Mouse (Mus musculus) forebrain, embryonic 14.5 days (tissue): Measurements from ENCODE around the gene Elob. TPM values are rescaled to one million over a fixed set of nuclear protein-coding genes. Genes with fewer than 3 reads are reported as not detected.

ENCODE experiments used
- ATAC-seq: fragments of 200-750 bp; cut with Nextera tagmentation; 2 replicates; pipeline ENCODE4 v1.8.0; 2017; ENCODE audit warnings: mild to moderate bottlenecking, moderate library complexity
- DNase-seq: peaks from one replicate; pipeline ENCODE4 v3.0.0-alpha.2; 2015; ENCODE audit warnings: low spot score
- H3K27ac ChIP-seq: fragments of 300-500 bp; sonication (generic); 2 replicates; pipeline ENCODE4 v1.5.1; 2014; ENCODE audit warnings: low read depth, mild to moderate bottlenecking, control low read depth, low read length, moderate library complexity
- H3K27me3 ChIP-seq: fragments of 300-500 bp; sonication (generic); replicated peaks from 2 replicates; pipeline ENCODE4 v1.6.1; 2014; ENCODE audit warnings: low read length, control low read depth, mixed read lengths; ENCODE audit not compliant: control insufficient read depth, insufficient read depth
- H3K36me3 ChIP-seq: fragments of 300-500 bp; sonication (generic); 2 replicates; pipeline ENCODE4 v1.6.1; 2014; ENCODE audit warnings: low read length, control low read depth; ENCODE audit not compliant: control insufficient read depth, insufficient read depth
- H3K4me1 ChIP-seq: fragments of 300-500 bp; sonication (generic); 2 replicates; pipeline ENCODE4 v1.6.1; 2014; ENCODE audit warnings: antibody characterized with exemption, low read length, control low read depth; ENCODE audit not compliant: control insufficient read depth, insufficient read depth
- H3K4me2 ChIP-seq: fragments of 300-500 bp; sonication (generic); 2 replicates; pipeline ENCODE4 v1.6.1; 2014; ENCODE audit warnings: mild to moderate bottlenecking, control low read depth, low read length
- H3K4me3 ChIP-seq: fragments of 300-500 bp; sonication (generic); 2 replicates; pipeline ENCODE4 v1.5.1; 2014; ENCODE audit warnings: low read depth, low read length, control low read depth
- H3K9ac ChIP-seq: fragments of 300-500 bp; sonication (generic); 2 replicates; pipeline ENCODE4 v1.6.1; 2014; ENCODE audit warnings: mild to moderate bottlenecking, low read length, control low read depth, moderate library complexity
- H3K9me3 ChIP-seq: fragments of 300-500 bp; sonication (generic); replicated peaks from 2 replicates; pipeline ENCODE4 v1.6.1; 2016; ENCODE audit warnings: low read length, control low read depth, mixed read lengths; ENCODE audit not compliant: control insufficient read depth
- WGBS: fragments of 180-500 bp; shearing (Covaris S2); extraction: QIAGEN DNeasy Blood & Tissue Kit; methylation state at CpG from one replicate; pipeline ENCODE4 v1.1.7; 2014; 5-methylcytosine and 5-hydroxymethylcytosine counted together
- polyA plus RNA-seq: library from polyadenylated mRNA; unstranded; fragments of >200 nt; fragmentation: Nextera tagmentation; extraction: Ambion mirVana; gene quantifications from 2 replicates; pipeline ENCODE4 v1.2.1, GENCODE M21; 2014

The Elob gene
- polyA plus RNA-seq, 1 experiment from 2014 or later: 1,508 TPM

- H3K4me1 ChIP-seq: no peaks in the 10 kb centered on the region
- no peaks in the 10 kb centered on the region for H3K36me3 ChIP-seq
- 58% methylated on average over 8 of the region's 8 CpGs for WGBS
- 0 out of 2 replicates have a peak, but pooled peaks cover 8% of the 10 kb centered on the region for H3K27me3 ChIP-seq
- no peak within 1 kb of the TSS for H3K27ac ChIP-seq
- H3K4me3 ChIP-seq: no peak within 1 kb of the TSS
- no peaks in the 10 kb centered on the region for H3K9me3 ChIP-seq
- ATAC-seq: no peak
- H3K9ac ChIP-seq: no peak within 1 kb of the TSS
- DNase-seq: no peak
- no peak within 1 kb of the TSS for H3K4me2 ChIP-seq
These were observed 7.2 kb upstream of the Elob start, which contains the start of gene Prss33 for GRCm38 (mm10) chr17:23836006-23836575. Prss33 (minus strand) TSS chr17:23836056.

GRCm38 (mm10) chr17:23831201-23831600, 2.3 kb upstream of the Elob start:
- H3K4me2 ChIP-seq: no peak overlapping the region
- no peak overlapping the region for H3K9ac ChIP-seq
- H3K4me1 ChIP-seq: peaks cover 14% of the 10 kb centered on the region
- no peak overlapping the region for H3K27ac ChIP-seq
- H3K27me3 ChIP-seq: 0 out of 2 replicates have a peak, but pooled peaks cover 8% of the 10 kb centered on the region
- WGBS: 97% methylated on average over 1 of the region's 1 CpGs
- no peak overlapping the region for H3K4me3 ChIP-seq
- ATAC-seq (no peak), DNase-seq (no peak)
- no peaks in the 10 kb centered on the region for H3K9me3 ChIP-seq
- peaks cover 14% of the 10 kb centered on the region for H3K36me3 ChIP-seq

- 0 out of 2 replicates have a peak, but pooled peaks cover 8% of the 10 kb centered on the region for H3K27me3 ChIP-seq
- ATAC-seq (peak; percentile 83), DNase-seq (peak; percentile 58)
- WGBS: under 1% methylated on average over 47 of the region's 47 CpGs
- H3K9ac ChIP-seq: peak overlapping the region; percentile 92
- H3K36me3 ChIP-seq: peaks cover 42% of the 10 kb centered on the region
- peaks cover 14% of the 10 kb centered on the region for H3K4me1 ChIP-seq
- H3K27ac ChIP-seq: peak overlapping the region; percentile 94
- H3K4me3 ChIP-seq: peak overlapping the region; percentile 79
- peak overlapping the region; percentile 76 for H3K4me2 ChIP-seq
- H3K9me3 ChIP-seq: no peaks in the 10 kb centered on the region
These were observed 500 bp downstream of the Elob start for GRCm38 (mm10) chr17:23828271-23829001.

- no peak for ATAC-seq
- WGBS: 87% methylated on average over 4 of the region's 4 CpGs
- H3K27ac ChIP-seq: no peak overlapping the region
- DNase-seq: no peak
- H3K36me3 ChIP-seq: peaks cover 70% of the 10 kb centered on the region
- H3K9me3 ChIP-seq: no peaks in the 10 kb centered on the region
- H3K27me3 ChIP-seq: no peaks in the 10 kb centered on the region
- H3K9ac ChIP-seq: no peak overlapping the region
- H3K4me2 ChIP-seq: no peak overlapping the region
- no peak overlapping the region for H3K4me3 ChIP-seq
- peaks cover 14% of the 10 kb centered on the region for H3K4me1 ChIP-seq
These were observed 3.3 kb downstream of the Elob start for GRCm38 (mm10) chr17:23825591-23825990.

- H3K4me3 ChIP-seq: no peak overlapping the region
- DNase-seq (no peak), ATAC-seq (no peak)
- H3K9me3 ChIP-seq: peaks cover 8% of the 10 kb centered on the region
- H3K36me3 ChIP-seq: peaks cover 90% of the 10 kb centered on the region
- WGBS: 94% methylated on average over 12 of the region's 12 CpGs
- H3K4me1 ChIP-seq: peaks cover 14% of the 10 kb centered on the region
- H3K27me3 ChIP-seq: no peaks in the 10 kb centered on the region
- H3K9ac ChIP-seq: no peak overlapping the region
- no peak overlapping the region for H3K4me2 ChIP-seq
- no peak overlapping the region for H3K27ac ChIP-seq
These were observed 5.3 kb downstream of the Elob start for GRCm38 (mm10) chr17:23823614-23824013.

- Histone ChIP-seq H3K9ac (no peak overlapping the region), H3K36me3 (peaks cover 96% of the 10 kb centered on the region), H3K27ac (no peak overlapping the region), H3K4me3 (no peak overlapping the region), H3K9me3 (peaks cover 11% of the 10 kb centered on the region), H3K4me1 (peaks cover 13% of the 10 kb centered on the region), H3K4me2 (no peak overlapping the region), H3K27me3 (no peaks in the 10 kb centered on the region)
- 85% methylated on average over 16 of the region's 16 CpGs for WGBS
- DNase-seq (no peak), ATAC-seq (no peak)
These were observed 5.9 kb downstream of the Elob start for GRCm38 (mm10) chr17:23823018-23823417.

- H3K9me3 ChIP-seq: peaks cover 13% of the 10 kb centered on the region
- DNase-seq (no peak), ATAC-seq (no peak)
- no peak overlapping the region for H3K9ac ChIP-seq
- no peak overlapping the region for H3K27ac ChIP-seq
- H3K27me3 ChIP-seq: no peaks in the 10 kb centered on the region
- no peak overlapping the region for H3K4me3 ChIP-seq
- WGBS: 85% methylated on average over 6 of the region's 6 CpGs
- peaks cover 100% of the 10 kb centered on the region for H3K36me3 ChIP-seq
- H3K4me1 ChIP-seq: peaks cover 4% of the 10 kb centered on the region
- no peak overlapping the region for H3K4me2 ChIP-seq
These were observed 6.8 kb downstream of the Elob start for GRCm38 (mm10) chr17:23822094-23822493.

GRCm38 (mm10) chr17:23820731-23821130, 8.2 kb downstream of the Elob start:
- H3K27ac ChIP-seq: no peak overlapping the region
- H3K27me3 ChIP-seq: no peaks in the 10 kb centered on the region
- no peaks in the 10 kb centered on the region for H3K4me1 ChIP-seq
- no peak overlapping the region for H3K9ac ChIP-seq
- ATAC-seq: no peak
- no peak overlapping the region for H3K4me2 ChIP-seq
- DNase-seq: no peak
- WGBS: 97% methylated on average over 5 of the region's 5 CpGs
- H3K9me3 ChIP-seq: peaks cover 13% of the 10 kb centered on the region
- H3K4me3 ChIP-seq: no peak overlapping the region
- peaks cover 100% of the 10 kb centered on the region for H3K36me3 ChIP-seq

- no peak overlapping the region for H3K27ac ChIP-seq
- DNase-seq (no peak), ATAC-seq (no peak)
- no peak overlapping the region for H3K4me2 ChIP-seq
- no peaks in the 10 kb centered on the region for H3K27me3 ChIP-seq
- H3K36me3 ChIP-seq: peaks cover 100% of the 10 kb centered on the region
- H3K4me1 ChIP-seq: no peaks in the 10 kb centered on the region
- H3K9me3 ChIP-seq: peaks cover 13% of the 10 kb centered on the region
- H3K4me3 ChIP-seq: no peak overlapping the region
- 98% methylated on average over 25 of the region's 25 CpGs for WGBS
- H3K9ac ChIP-seq: no peak overlapping the region
These were observed 9.7 kb downstream of the Elob start for GRCm38 (mm10) chr17:23819235-23819634.
